Mouse (Mus musculus) hindbrain, embryonic 12.5 days (tissue): ENCODE data around the gene Ocln. TPM values are rescaled to one million over a fixed set of nuclear protein-coding genes. Genes with fewer than 3 reads are reported as not detected.
"Not testable (repeated sequence)": the region's sequence is repeated elsewhere in the genome, so short reads cannot be mapped to it uniquely, and the experiment has no call there.

ENCODE experiments used
- ATAC-seq: fragments of 200-750 bp; cut with Nextera tagmentation; 2 replicates; pipeline ENCODE4 v1.8.0; 2017; ENCODE audit warnings: moderate TSS enrichment; ENCODE audit not compliant: low FRiP score
- H3K27ac ChIP-seq: fragments of 300-500 bp; sonication (generic); 2 replicates; pipeline ENCODE4 v1.5.1; 2016; ENCODE audit warnings: mild to moderate bottlenecking
- H3K27me3 ChIP-seq: fragments of 300-500 bp; sonication (generic); 2 replicates; pipeline ENCODE4 v1.6.1; 2016; ENCODE audit warnings: mild to moderate bottlenecking
- H3K36me3 ChIP-seq: fragments of 300-500 bp; sonication (generic); 2 replicates; pipeline ENCODE4 v1.6.1; 2016; ENCODE audit warnings: mild to moderate bottlenecking
- H3K4me1 ChIP-seq: fragments of 300-500 bp; sonication (generic); 2 replicates; pipeline ENCODE4 v1.6.1; 2016
- H3K4me2 ChIP-seq: fragments of 300-500 bp; sonication (generic); replicated peaks from 2 replicates; pipeline ENCODE4 v1.6.1; 2016; ENCODE audit warnings: mild to moderate bottlenecking
- H3K4me3 ChIP-seq: fragments of 300-500 bp; sonication (generic); 2 replicates; pipeline ENCODE4 v1.5.1; 2016; ENCODE audit warnings: mild to moderate bottlenecking
- H3K9ac ChIP-seq: fragments of 300-500 bp; sonication (generic); 2 replicates; pipeline ENCODE4 v1.6.1; 2016; ENCODE audit warnings: mild to moderate bottlenecking, moderate library complexity
- H3K9me3 ChIP-seq: fragments of 300-500 bp; sonication (generic); replicated peaks from 2 replicates; pipeline ENCODE4 v1.6.1; 2016; ENCODE audit warnings: mild to moderate bottlenecking
- WGBS: fragments of 180-500 bp; shearing (Covaris S2); methylation state at CpG from one replicate; pipeline ENCODE4 v1.1.7; 2016; 5-methylcytosine and 5-hydroxymethylcytosine counted together
- polyA plus RNA-seq: library from polyadenylated mRNA; unstranded; fragments of >200 nt; fragmentation: Nextera tagmentation; extraction: Ambion mirVana; gene quantifications from 2 replicates; pipeline ENCODE4 v1.2.1, GENCODE M21; 2016

The Ocln gene
- polyA plus RNA-seq, 1 experiment from 2014 or later, result 8.1 TPM

- no peak overlapping the region for H3K9ac ChIP-seq
- no peaks in the 10 kb centered on the region for H3K27me3 ChIP-seq
- ATAC-seq, result no peak
- H3K4me2 ChIP-seq, result no peak overlapping the region
- H3K27ac ChIP-seq, result no peak overlapping the region
- H3K4me1 ChIP-seq, result no peaks in the 10 kb centered on the region
- no peaks in the 10 kb centered on the region for H3K9me3 ChIP-seq
- H3K4me3 ChIP-seq, result no peak overlapping the region
- 76% methylated on average over 4 of the region's 4 CpGs for WGBS
- H3K36me3 ChIP-seq, result no peaks in the 10 kb centered on the region
These were observed 40.6 kb downstream of the Ocln start for GRCm38 (mm10) chr13:100511860-100512364.

- H3K9me3 ChIP-seq, result no peaks in the 10 kb centered on the region
- H3K4me1 ChIP-seq, result no peaks in the 10 kb centered on the region
- ATAC-seq, result no peak
- no peak overlapping the region for H3K27ac ChIP-seq
- no peaks in the 10 kb centered on the region for H3K36me3 ChIP-seq
- 74% methylated on average over 7 of the region's 7 CpGs for WGBS
- H3K9ac ChIP-seq, result no peak overlapping the region
- H3K27me3 ChIP-seq, result no peaks in the 10 kb centered on the region
- H3K4me3 ChIP-seq, result no peak overlapping the region
- no peak overlapping the region for H3K4me2 ChIP-seq
These were observed 41.2 kb downstream of the Ocln start for GRCm38 (mm10) chr13:100511146-100511859.

- H3K9ac ChIP-seq, H3K27me3 ChIP-seq, H3K4me3 ChIP-seq, H3K4me2 ChIP-seq, H3K9me3 ChIP-seq, H3K36me3 ChIP-seq, ATAC-seq, H3K27ac ChIP-seq, H3K4me1 ChIP-seq: not testable (repeated sequence)
These were observed 52.9 kb downstream of the Ocln start for GRCm38 (mm10) chr13:100499625-100500024.

- H3K36me3 ChIP-seq, result no peaks in the 10 kb centered on the region
- no peak overlapping the region for H3K27ac ChIP-seq
- no peak overlapping the region for H3K9ac ChIP-seq
- H3K4me3 ChIP-seq, result no peak overlapping the region
- H3K4me2 ChIP-seq, result no peak overlapping the region
- WGBS, result 91% methylated on average over 4 of the region's 4 CpGs
- no peak for ATAC-seq
- no peaks in the 10 kb centered on the region for H3K9me3 ChIP-seq
- H3K27me3 ChIP-seq, result no peaks in the 10 kb centered on the region
- peaks cover 10% of the 10 kb centered on the region for H3K4me1 ChIP-seq
These were observed 57.2 kb downstream of the Ocln start for GRCm38 (mm10) chr13:100495337-100495736.

GRCm38 (mm10) chr13:100494370-100494769 lies 58.1 kb downstream of the Ocln start:
- not testable (repeated sequence) for H3K9me3 ChIP-seq, ATAC-seq, H3K4me3 ChIP-seq, H3K27ac ChIP-seq, H3K4me2 ChIP-seq, H3K9ac ChIP-seq, H3K36me3 ChIP-seq, H3K27me3 ChIP-seq
- 63% methylated on average over 8 of the region's 8 CpGs for WGBS
- peaks cover 10% of the 10 kb centered on the region for H3K4me1 ChIP-seq

GRCm38 (mm10) chr13:100493313-100493712 lies 59.2 kb downstream of the Ocln start:
- no peaks in the 10 kb centered on the region for H3K27me3 ChIP-seq

GRCm38 (mm10) chr13:100492061-100492787 lies 60.3 kb downstream of the Ocln start, which contains the start of gene Gtf2h2:
Gtf2h2 (minus strand) TSS chr13:100492579.
- ATAC-seq, result peak; percentile 87
- Histone ChIP-seq H3K4me2 (peak within 1 kb of the TSS; percentile 66), H3K4me1 (peaks cover 10% of the 10 kb centered on the region), H3K9me3 (no peaks in the 10 kb centered on the region), H3K27ac (peak within 1 kb of the TSS; percentile 90), H3K36me3 (peaks cover 17% of the 10 kb centered on the region), H3K27me3 (no peaks in the 10 kb centered on the region), H3K9ac (peak within 1 kb of the TSS; percentile 88), H3K4me3 (peak within 1 kb of the TSS; percentile 87)
- under 1% methylated on average over 51 of the region's 51 CpGs for WGBS

More at GRCm38 (mm10) chr13:100493313-100493712, 59.2 kb downstream of the Ocln start:
- H3K4me2 ChIP-seq, result no peak overlapping the region
- H3K4me3 ChIP-seq, result no peak overlapping the region
- no peak overlapping the region for H3K27ac ChIP-seq
- H3K4me1 ChIP-seq, result peaks cover 10% of the 10 kb centered on the region
- no peak for ATAC-seq
- H3K9me3 ChIP-seq, result no peaks in the 10 kb centered on the region
- WGBS, result 77% methylated on average over 8 of the region's 8 CpGs
- no peak overlapping the region for H3K9ac ChIP-seq
- peaks cover 8% of the 10 kb centered on the region for H3K36me3 ChIP-seq

- Histone ChIP-seq H3K4me2 (peak overlapping the region; percentile 66), H3K4me3 (peak overlapping the region; percentile 87), H3K4me1 (peaks cover 10% of the 10 kb centered on the region), H3K27ac (peak overlapping the region; percentile 90), H3K27me3 (no peaks in the 10 kb centered on the region), H3K9me3 (no peaks in the 10 kb centered on the region), H3K36me3 (peaks cover 23% of the 10 kb centered on the region), H3K9ac (peak overlapping the region; percentile 88)
- WGBS, result 17% methylated on average over 6 of the region's 6 CpGs
- peak; percentile 29 for ATAC-seq
These were observed 60.9 kb downstream of the Ocln start for GRCm38 (mm10) chr13:100491623-100492022.

GRCm38 (mm10) chr13:100490424-100490823 lies 62.1 kb downstream of the Ocln start:
- Histone ChIP-seq H3K9ac (no peak overlapping the region), H3K4me3 (no peak overlapping the region), H3K4me1 (peaks cover 10% of the 10 kb centered on the region), H3K27me3 (no peaks in the 10 kb centered on the region), H3K4me2 (no peak overlapping the region), H3K36me3 (peaks cover 25% of the 10 kb centered on the region), H3K27ac (no peak overlapping the region), H3K9me3 (no peaks in the 10 kb centered on the region)
- 91% methylated on average over 5 of the region's 5 CpGs for whole genome bisulfite sequencing
- no peak for ATAC-seq

- WGBS, result 95% methylated on average over 7 of the region's 7 CpGs
- Histone ChIP-seq H3K9ac (no peak overlapping the region), H3K27ac (no peak overlapping the region), H3K4me1 (no peaks in the 10 kb centered on the region), H3K36me3 (peaks cover 58% of the 10 kb centered on the region), H3K4me2 (no peak overlapping the region), H3K4me3 (no peak overlapping the region), H3K9me3 (no peaks in the 10 kb centered on the region), H3K27me3 (no peaks in the 10 kb centered on the region)
- no peak for ATAC-seq
These were observed 68.9 kb downstream of the Ocln start for GRCm38 (mm10) chr13:100483610-100484009.

- ATAC-seq, result no peak
- H3K4me3 ChIP-seq, result no peak overlapping the region
- peaks cover 64% of the 10 kb centered on the region for H3K36me3 ChIP-seq
- WGBS, result 99% methylated on average over 2 of the region's 2 CpGs
- H3K4me2 ChIP-seq, result no peak overlapping the region
- H3K9ac ChIP-seq, result no peak overlapping the region
- no peaks in the 10 kb centered on the region for H3K27me3 ChIP-seq
- H3K9me3 ChIP-seq, result peaks cover 7% of the 10 kb centered on the region; the same call in 1 of the 2 replicates
- H3K4me1 ChIP-seq, result no peaks in the 10 kb centered on the region
- no peak overlapping the region for H3K27ac ChIP-seq
These were observed 88.8 kb downstream of the Ocln start for GRCm38 (mm10) chr13:100463527-100464222.

- H3K36me3 ChIP-seq, result peaks cover 43% of the 10 kb centered on the region
- no peaks in the 10 kb centered on the region for H3K27me3 ChIP-seq
- H3K4me2 ChIP-seq, result no peak overlapping the region
- H3K27ac ChIP-seq, result no peak overlapping the region
- no peak overlapping the region for H3K4me3 ChIP-seq
- H3K9me3 ChIP-seq, result no peaks in the 10 kb centered on the region
- no peaks in the 10 kb centered on the region for H3K4me1 ChIP-seq
- ATAC-seq, result no peak
- WGBS, result 76% methylated on average over 3 of the region's 3 CpGs
- no peak overlapping the region for H3K9ac ChIP-seq
These were observed 91.2 kb downstream of the Ocln start for GRCm38 (mm10) chr13:100461336-100461735.
